ENCODE assay signal across 12 mouse cellular contexts in the genomic region with DNA sequence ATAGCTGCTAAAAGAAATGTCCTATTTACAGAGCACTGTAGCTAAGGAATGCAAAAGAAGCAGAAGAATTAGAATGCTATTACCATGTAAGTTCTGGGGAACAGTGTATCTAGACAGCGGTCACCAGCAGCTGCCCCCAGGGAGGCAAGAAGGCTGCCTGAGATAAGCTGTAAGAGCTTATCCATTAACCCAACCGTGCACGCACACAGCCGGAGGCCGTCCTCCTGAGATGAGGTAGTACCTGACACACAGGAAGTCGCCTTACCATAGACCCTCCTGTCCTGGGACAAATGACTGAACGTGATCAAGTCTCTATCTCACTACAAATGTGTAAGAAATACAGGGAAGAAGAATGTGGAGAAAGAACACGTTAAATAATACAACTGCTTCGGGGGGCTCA. TPM values are rescaled to one million over a fixed set of nuclear protein-coding genes. Genes with fewer than 3 reads are reported as not detected.
DNase-seq lines count a peak whose midpoint lies in the region; ATAC-seq lines count a peak whose summit lies in the region.
"Had no signal": no experiment of that assay in that cellular context is flagged by ENCODE, and none has a peak within 500 bp of the region (broad histone marks: within the 10 kb centered on the region; RNA-seq: fewer than 3 reads in every experiment).

No protein-coding gene starts in this region.

- no peak overlapping the region for H3K4me2 ChIP-seq in lung, embryonic 15.5 days
- H3K4me2 ChIP-seq in intestine, embryonic 15.5 days (replicated peaks): no peak overlapping the region
- H3K4me2 ChIP-seq: embryonic facial prominence, embryonic 13.5 days had no signal

- no peaks in the 10 kb centered on the region for H3K4me1 ChIP-seq in lung, embryonic 15.5 days
- H3K4me1 ChIP-seq in intestine, embryonic 15.5 days (replicated peaks): no peaks in the 10 kb centered on the region
- H3K4me1 ChIP-seq: embryonic facial prominence, embryonic 13.5 days had no signal

- 74% methylated on average over 9 of the region's 9 CpGs for WGBS in lung, embryonic 15.5 days
- WGBS in intestine, embryonic 15.5 days: 60% methylated on average over 9 of the region's 9 CpGs

- no peak overlapping the region for H3K9ac ChIP-seq in lung, embryonic 15.5 days
- H3K9ac ChIP-seq in intestine, embryonic 15.5 days: no peak overlapping the region
- H3K9ac ChIP-seq: embryonic facial prominence, embryonic 13.5 days had no signal

- no peak overlapping the region for H3K27ac ChIP-seq in lung, embryonic 15.5 days
- H3K27ac ChIP-seq in intestine, embryonic 15.5 days: no peak overlapping the region
- H3K27ac ChIP-seq: embryonic facial prominence, embryonic 13.5 days had no signal

- peaks cover 26% of the 10 kb centered on the region for H3K36me3 ChIP-seq in lung, embryonic 15.5 days
- H3K36me3 ChIP-seq in intestine, embryonic 15.5 days: 0 out of 2 replicates have a peak, but pooled peaks cover 6% of the 10 kb centered on the region

- DNase-seq in lung, adult 18-20 months: no peak
- DNase-seq in c-Kit-positive CD71-positive TER-119-negative erythroid progenitor cells, embryonic 14.5 days (ENCODE audit: low read depth): peak; percentile 81
- DNase-seq in skeletal muscle tissue, adult 2 months (ENCODE audit: low read depth, low spot score): peak; percentile 12
- DNase-seq in cerebellum, adult 18-20 months: no peak
- DNase-seq in neural tube, embryonic 10.5 days (ENCODE audit: extremely low spot score, low spot score): no peak
- DNase-seq: kidney, adult 8-10 months; lung, postnatal 10 days; right cerebral cortex, postnatal 25 days had no signal

- no peaks in the 10 kb centered on the region for H3K9me3 ChIP-seq in lung, embryonic 15.5 days
- no peaks in the 10 kb centered on the region for H3K9me3 ChIP-seq in intestine, embryonic 15.5 days
- H3K9me3 ChIP-seq: embryonic facial prominence, embryonic 13.5 days had no signal

- H3K27me3 ChIP-seq in lung, embryonic 15.5 days: no peaks in the 10 kb centered on the region
- H3K27me3 ChIP-seq in intestine, embryonic 15.5 days (replicated peaks): no peaks in the 10 kb centered on the region
- H3K27me3 ChIP-seq: embryonic facial prominence, embryonic 13.5 days had no signal

- peak; percentile 57; the same call in 1 of the 2 replicates for ATAC-seq in lung, embryonic 15.5 days (ENCODE audit: borderline replicate concordance, extremely low read depth, low FRiP score, low TSS enrichment)
- ATAC-seq in intestine, embryonic 15.5 days: peak; percentile 96
- no peak for ATAC-seq in cerebellum, adult (ENCODE audit: insufficient number of reproducible peaks, low FRiP score, low TSS enrichment)

- no peak overlapping the region for H3K4me3 ChIP-seq in lung, embryonic 15.5 days
- H3K4me3 ChIP-seq in intestine, embryonic 15.5 days (replicated peaks): no peak overlapping the region
- H3K4me3 ChIP-seq: embryonic facial prominence, embryonic 13.5 days had no signal

RNA-seq across cellular contexts. Expression of gene Ipo11, which starts 43.6 kb away (rescaled TPM):
- polyA plus RNA-seq in lung, embryonic 15.5 days (2015; fragmentation: Nextera tagmentation; extraction: Ambion mirVana): 60.5 and 61.1 TPM in 2 replicates
- 44.2 and 47.6 TPM in 2 replicates for polyA plus RNA-seq in intestine, embryonic 15.5 days (2015; fragmentation: Nextera tagmentation; extraction: Ambion mirVana)

RNA-seq across cellular contexts. Expression of gene Dimt1, which starts 53.7 kb away (rescaled TPM):
- polyA plus RNA-seq in lung, embryonic 15.5 days (2015; fragmentation: Nextera tagmentation; extraction: Ambion mirVana): 44.1 and 44.2 TPM in 2 replicates
- 32.8 and 38.8 TPM in 2 replicates for polyA plus RNA-seq in intestine, embryonic 15.5 days (2015; fragmentation: Nextera tagmentation; extraction: Ambion mirVana)

Comparison
In these comparisons a context has a peak if more than half of its experiments do, and no peak if none do; other contexts are left out.
1. DNase-seq: peak in c-Kit-positive CD71-positive TER-119-negative erythroid progenitor cells, embryonic 14.5 days (single experiment) and skeletal muscle tissue, adult 2 months (single experiment); none in lung, adult 18-20 months (0 of 2), cerebellum, adult 18-20 months (0 of 2) and neural tube, embryonic 10.5 days (single experiment).